Mouse (Mus musculus): ENCODE results near the gene Kmt5c. TPM values are rescaled to one million over a fixed set of nuclear protein-coding genes. Genes with fewer than 3 reads are reported as not detected.

Gene Kmt5c
- total RNA-seq, 2 experiments from 2014 or later, result 14.8 to 15.9 TPM

DNA sequence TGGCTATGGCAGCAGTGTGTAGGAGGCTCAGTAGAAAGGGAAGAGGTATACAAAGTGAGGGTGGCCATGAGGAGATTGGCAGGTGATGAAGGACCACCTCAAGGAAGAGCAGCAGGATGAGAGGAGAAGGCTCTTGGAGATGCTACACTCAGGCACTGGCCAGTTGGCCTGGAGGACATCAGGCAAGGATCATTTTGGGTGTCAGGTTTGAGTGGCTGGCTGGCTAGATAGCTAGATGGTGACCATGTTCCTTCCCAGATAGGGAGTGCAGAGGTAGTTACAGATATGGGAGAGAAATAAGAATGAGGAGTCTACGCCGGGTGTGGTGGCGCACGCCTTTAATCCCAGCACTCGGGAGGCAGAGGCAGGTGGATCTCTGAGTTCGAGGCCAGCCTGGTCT is 5.0 kb downstream of the Kmt5c start:
- no peak for DNase-seq
- intact Hi-C loops (cut with DNase I), result no loop called here

DNA sequence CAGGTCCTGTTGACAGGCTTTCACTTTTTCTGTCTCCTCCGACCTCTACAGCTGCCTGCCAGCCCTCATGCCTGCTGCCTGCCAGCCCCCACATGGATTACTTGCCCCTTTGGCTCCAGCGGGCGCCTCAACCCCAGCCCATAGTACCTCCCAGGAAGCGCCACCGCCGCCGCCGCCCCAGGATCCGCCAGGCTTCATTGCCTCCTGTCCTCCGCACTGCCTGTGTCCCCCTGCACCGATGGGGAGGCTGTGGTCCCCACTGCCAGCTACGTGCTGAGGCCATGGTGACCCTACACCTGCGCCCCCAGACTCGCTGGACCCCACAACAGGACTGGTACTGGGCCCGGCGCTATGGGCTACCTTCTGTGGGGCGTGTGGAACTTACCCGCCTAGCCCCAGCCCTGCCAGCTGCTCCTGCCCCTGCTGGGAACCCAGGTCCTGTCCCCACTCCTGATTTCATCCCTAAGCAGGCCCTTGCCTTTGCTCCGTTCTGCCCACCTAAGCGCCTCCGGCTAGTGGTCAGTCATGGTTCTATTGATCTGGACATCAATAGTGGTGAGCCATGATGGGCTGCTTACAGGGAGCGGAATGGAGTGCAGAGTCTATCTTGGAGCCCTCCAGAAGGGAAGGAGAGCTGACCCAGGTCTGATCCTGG is 6.5 kb downstream of the Kmt5c start:
- intact Hi-C loops (cut with DNase I), result no loop called here
- DNase-seq, result no peak

DNA sequence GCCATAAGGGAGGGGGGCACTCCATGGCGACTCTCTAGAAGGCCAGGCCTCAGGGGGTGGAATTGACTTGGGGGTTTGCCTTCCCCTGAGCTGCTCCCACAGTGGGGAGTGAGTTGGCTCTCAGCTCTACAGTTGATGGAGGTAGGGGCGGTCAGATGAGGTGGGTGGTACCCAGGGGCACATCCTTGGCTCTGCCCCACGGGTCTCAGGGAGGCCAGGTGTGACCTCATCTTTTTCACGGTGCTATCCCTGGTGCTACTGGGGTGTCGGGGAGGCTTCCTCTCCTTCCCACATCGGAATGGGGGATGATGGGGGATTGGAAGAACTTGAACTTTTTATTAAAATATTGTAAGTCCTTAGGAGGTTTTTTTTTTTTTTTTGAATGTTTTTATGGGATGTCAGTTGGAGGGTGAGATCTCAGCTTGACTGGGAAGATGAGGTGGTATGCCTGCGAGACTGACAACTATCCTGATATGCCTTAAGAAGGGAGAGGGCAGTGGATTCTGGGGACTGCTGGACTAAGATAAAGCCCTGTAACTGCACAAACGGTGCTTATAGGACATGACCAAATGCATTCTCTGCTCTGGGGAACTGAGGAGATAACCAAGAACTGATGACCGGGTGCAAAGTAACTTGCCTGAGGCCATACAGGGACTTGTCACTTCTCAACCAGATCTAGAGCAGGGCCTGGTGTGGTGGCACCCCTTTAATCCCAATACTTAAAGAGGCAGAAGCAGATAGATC is 7.4 kb downstream of the Kmt5c start:
- intact Hi-C loops (cut with DNase I), result no loop called here

DNA sequence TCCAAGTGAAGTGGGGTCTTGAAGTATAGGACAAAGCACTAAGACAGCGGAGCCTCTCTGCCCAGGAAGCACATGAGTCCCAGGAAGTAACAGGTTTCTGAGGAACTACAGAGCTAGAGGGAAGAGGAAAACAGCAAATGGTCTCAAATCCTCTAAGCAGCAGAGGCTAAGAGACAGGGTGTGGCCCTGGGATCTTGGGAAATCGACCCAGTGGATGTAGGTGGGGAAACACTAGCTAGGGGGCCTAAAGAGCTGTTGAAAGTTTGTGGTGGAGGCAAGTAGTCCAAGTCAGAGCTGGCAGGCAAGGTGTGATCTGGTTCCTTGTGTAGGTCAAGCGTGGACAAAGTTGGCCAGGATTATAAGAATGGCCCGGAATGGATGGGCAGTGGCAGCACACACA is 8.4 kb downstream of the Kmt5c start:
- intact Hi-C loops (cut with DNase I), result no loop called here
- DNase-seq, result no peak

More for the DNA sequence above, 7.4 kb downstream of the Kmt5c start:
- no peak for DNase-seq

DNA sequence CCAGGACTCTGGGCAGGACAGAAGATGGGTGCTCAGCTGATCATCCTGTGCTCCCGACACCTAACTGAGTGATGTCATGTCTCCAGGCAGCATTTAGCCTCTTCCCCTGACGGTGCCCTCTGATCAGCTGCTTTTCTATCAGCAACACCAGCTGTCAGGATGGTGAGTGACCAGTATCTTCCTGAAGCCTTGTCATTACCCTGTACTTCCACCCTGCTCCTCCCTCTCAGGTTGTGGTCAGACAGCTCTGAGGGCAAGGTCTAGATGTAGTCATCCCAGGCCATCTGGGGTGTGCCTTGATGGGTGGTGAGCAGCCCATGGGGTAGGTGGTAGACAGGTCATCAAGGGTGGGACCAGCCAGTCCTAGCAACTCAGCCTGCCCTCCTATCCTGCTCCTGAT is 9.3 kb downstream of the Kmt5c start:
- intact Hi-C loops (cut with DNase I), result no loop called here
- no peak for DNase-seq

DNA sequence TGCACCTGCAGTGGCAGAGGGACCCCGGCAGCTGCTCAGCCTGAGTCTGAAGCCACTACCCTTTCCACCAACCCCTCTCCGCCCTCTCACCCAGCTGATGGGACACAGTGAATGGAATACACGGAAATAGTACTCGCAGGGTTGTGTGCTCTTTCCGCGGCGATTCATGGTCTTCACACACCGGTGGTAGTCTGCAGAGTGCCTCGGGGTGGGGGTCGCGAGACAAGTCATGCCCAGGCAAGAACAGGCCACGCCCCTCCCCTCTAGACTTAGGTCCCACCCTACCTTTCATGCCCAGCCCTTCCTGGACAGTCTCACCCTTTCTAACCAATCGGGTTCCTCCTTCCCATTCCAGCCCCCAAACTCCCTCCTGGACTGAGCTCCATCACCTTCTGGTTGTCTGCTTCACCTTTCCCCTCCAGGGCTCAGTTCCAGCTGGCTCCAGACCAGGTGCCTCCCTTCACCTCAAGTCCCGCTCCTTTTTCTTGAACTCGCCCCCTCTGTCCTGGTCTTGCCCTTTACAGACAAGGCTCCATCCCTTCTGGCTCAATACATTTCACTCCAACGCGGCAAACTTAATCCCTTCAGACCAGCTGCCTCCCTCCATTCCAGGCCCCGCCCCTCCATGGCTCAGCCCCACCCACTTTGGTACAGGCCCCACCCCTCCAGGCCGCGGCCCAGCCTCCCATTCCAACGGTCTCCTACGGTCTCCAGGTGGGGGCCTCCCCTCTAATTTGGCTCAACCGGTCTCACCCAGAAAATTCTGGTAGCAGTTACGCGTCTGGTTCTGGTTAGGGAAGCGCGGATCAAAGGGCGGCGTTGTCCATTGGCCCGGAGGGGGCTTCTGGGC is 12.3 kb downstream of the Kmt5c start:
- intact Hi-C loops (cut with DNase I), result loop anchor here (10.0 kb wide), 1 partner anchor 487 kb away; no protein-coding TSS in a partner anchor
- DNase-seq, result no peak

DNA sequence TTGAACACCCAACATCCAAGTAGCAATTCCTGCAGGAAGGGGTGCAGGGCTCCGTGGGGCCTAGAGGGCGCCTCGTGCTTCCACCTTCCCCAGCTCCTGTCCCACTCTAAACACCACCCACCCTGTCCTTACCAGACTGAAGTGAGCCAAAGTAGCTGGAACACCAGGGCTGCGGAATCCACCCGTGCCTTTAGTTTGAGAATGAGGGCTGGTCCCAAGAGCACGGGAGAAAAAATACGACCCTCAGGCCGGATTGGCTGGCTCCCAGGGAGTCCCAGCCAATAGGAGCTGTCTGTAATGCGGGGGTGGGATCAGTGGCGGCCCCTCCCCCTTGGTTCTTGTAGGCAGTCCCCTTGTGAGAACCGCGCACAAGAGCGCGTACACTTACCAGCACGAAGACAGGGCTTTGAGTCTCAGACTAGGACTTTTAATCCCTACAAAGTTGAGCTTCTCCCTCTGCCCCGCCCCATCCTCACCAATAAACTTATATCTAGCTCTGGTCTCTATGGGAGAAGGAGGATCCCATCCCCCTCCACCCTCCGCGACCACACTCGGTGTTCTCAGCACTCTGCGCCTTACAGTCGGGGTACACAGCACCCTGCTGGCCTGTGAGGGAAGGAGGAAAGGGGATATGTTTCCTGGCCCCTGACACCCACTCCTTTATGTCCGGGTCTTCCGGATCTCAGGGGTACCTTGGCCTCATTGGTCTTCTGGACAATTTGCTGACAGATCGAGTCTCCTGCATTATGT is 13.1 kb downstream of the Kmt5c start, which contains the start of gene Cox6b2:
TSS of gene Cox6b2 (minus strand) at position 274 of the 750 bp plus-strand sequence.
- intact Hi-C loops (cut with DNase I), result loop anchor here (10.0 kb wide), 1 partner anchor 488 kb away; no protein-coding TSS in a partner anchor
- peak; percentile 43 to 52 for DNase-seq

DNA sequence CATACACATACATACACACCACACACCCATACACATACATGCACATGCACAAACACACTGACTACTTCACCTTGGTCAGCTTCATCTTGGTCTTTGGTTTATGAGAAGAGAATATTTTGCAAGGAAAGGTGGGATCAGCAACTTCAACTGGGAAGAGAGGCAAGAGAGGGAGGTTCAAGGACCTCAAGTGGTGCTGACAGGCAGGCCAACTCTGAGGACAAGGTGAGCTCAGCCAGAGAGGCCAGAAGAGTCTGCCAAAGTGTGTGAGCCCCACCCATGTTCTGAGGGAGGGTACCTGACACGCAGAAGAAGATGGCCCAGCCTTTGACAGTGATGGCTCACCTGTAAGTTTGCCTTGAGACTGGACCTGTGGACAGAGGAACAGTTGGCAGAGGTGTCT is 19.8 kb downstream of the Kmt5c start:
- DNase-seq, result no peak
- intact Hi-C loops (cut with DNase I), result loop anchor here (10.0 kb wide), 1 partner anchor 495 kb away; no protein-coding TSS in a partner anchor

DNA sequence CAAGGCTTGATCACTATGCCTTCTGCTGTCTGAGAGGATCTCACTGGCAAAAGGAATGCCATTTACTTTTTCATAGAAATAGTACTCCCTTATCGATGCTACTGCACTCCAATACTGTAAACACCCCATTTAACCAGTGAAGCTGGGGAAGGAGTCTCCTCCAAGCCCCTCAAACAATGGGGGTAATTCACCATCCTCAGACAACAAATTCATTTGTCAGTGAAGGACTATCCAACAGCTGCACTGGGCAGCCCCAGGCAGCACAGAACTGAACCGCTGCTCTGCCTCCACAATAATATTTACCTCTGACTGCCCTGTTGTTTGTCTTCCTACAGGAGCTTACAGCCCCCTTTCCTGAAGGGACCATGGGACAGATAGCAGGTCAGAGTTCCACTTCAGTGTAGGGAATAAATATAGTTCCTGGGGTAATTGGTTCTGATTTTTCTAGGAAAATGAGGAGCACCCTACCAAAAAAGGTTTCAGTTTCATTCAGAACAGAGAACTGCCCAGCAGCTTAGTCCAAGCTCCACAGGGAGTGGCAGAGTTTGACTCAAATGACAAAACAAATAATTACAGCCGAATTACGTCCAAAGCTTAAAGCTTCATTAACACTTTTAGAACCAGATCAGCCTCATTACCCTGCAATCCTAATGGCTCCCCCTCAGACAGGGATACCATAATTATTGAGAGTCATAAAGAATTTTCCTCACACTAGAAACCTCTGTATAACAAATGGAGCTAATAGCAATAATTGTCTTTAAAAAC is 25.2 kb downstream of the Kmt5c start:
- intact Hi-C loops (cut with DNase I), result no loop called here
- DNase-seq, result no peak

DNA sequence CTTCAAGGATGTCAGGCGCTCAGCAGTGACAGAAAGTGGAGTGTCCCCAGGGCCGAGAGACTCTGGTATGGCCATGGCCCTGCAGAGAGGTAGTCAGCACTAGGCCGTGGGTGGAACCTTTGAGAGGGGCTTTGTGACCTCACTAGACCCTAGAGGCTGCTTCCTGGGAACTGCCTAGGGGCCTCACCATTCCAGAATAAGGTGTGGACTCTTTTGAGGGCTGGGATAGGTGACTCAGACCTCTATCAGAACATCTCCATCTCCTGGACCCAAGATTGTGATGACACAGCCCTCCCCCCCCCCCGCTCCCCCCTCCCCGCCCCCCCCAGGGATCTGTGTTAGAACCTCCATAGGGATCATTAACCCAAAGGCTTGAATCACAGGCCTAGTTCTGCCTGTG is 31.3 kb downstream of the Kmt5c start, which contains the start of gene Fam71e2:
TSS of gene Fam71e2 (minus strand) at position 101 of the 400 bp plus-strand sequence.
- no peak for DNase-seq
- intact Hi-C loops (cut with DNase I), result no loop called here

DNA sequence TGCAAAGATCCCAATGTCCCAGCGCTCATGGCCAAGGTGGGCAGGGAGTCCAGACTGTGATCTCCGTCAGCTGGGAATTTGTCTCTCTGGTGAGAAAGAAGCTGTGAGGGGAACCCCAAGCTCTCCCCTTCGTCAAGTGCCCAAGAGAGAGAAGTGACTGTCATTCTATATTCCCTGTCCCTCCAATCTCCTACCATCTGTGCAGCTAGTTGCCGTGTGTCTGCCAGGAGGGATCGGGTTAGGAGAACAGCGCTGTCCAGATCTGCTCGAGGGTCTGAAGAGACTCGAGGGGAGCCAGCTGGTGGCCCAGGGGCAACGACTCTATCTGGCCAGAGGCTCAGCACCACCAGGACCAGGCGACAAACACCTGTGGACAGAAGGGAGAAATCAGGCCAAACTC is 36.2 kb downstream of the Kmt5c start:
- intact Hi-C loops (cut with DNase I), result no loop called here
- DNase-seq, result no peak

DNA sequence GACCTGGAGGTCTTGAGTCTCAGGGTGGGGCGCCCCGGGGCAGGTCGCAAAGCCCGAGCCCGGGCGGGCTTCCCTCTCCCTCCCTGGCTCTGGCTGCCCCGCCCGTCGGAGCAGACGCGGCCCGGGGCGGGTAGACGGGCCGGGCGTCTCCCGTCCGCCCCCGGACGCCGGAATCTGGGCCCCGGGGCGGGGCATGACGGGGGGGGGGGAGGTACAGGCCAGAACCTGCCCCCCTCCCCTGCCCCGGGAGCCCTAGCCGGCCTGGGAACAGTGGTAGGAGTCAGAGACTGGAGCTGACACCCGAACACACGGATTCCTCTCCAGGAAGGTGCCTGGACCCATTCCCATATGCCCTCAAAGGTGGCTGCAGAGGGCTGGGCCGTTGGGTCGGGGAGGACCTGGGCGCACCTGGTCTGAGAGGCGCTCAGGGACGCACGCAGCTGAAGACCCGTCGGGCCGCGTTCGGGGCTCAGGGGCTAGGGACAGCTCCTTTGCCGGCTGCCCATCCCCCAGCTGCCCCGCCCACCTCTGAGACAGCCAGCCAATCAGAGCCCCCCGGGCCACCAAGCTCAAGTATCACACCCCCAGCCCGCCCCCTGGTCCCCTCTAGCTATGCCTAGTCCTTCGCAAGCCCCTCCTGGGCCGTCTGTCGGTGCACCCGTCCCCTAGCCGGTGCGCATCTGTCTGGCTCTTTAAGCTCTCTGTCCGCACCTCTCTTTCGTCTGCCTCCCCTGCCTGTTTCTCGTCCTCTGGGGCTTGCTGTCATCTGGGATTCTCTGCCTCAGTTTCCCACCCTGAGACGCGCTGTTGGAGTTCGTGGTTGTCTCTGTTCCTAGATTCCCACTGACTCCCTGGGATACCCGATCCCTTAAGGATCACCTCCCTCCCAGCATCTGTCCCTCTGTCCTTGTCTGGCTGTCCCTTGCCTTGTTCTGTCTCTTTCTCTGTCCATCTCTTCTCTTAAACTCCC is 37.2 kb downstream of the Kmt5c start:
- DNase-seq, result peak; percentile 50 to 58
- intact Hi-C loops (cut with DNase I), result no loop called here

DNA sequence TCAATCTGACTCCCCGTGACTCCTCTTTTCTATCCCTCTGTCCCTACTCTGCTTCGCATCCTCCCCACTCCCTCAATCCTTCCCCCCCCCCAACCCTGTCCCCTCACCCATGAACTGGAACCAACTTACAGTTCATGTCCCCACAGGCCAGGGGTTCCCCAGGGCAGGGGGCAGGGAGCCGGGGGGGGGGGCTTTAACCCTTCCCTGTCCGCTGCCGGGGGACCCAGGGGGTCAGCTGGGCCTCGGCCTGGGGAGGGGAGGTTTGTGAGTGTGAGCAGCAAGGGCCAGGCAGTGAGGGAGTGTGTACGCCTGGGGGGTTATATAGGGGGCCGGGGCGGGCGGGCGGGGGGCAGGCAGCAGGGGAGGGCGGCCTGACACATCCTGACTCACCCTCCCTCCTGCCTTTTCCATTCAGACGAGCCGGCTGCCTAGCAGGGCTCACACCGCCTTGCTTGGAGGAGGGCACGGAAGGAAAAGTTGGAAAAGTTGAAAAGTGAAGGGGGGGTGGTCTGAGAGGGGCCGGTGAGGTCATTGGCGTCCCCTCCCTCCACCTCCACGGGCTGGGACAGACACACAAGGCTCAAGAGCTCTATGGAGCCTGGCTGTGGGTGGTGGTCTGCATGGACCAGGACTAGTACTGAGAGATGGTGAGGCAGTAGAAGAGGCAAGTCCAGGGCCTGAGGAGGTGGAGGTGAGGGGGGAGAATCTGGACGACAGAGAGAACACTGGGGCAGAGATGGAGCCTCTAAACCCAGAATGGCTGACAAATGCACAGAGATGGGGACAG is 38.1 kb downstream of the Kmt5c start:
- no peak for DNase-seq
- intact Hi-C loops (cut with DNase I), result no loop called here

DNA sequence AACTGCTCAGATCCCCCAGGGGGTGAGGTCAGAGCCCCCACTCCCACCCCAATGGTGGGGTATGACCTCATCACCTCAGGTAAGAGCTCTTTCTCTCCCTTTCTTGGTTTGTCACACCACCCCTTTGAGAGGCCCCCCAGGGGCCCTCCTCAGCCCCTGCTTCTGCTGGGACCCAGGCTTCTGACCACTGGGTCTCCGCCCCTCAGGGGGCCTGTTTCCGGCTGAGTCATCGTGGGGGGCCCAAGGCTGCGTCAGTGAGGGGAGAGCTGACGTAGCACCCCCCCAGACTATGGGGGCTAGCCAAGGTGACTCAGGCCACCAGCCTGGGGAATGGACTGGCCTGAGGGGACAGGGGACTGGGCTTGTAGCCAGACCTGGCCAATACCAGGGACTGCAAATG is 40.0 kb downstream of the Kmt5c start:
- intact Hi-C loops (cut with DNase I), result no loop called here
- no peak for DNase-seq

DNA sequence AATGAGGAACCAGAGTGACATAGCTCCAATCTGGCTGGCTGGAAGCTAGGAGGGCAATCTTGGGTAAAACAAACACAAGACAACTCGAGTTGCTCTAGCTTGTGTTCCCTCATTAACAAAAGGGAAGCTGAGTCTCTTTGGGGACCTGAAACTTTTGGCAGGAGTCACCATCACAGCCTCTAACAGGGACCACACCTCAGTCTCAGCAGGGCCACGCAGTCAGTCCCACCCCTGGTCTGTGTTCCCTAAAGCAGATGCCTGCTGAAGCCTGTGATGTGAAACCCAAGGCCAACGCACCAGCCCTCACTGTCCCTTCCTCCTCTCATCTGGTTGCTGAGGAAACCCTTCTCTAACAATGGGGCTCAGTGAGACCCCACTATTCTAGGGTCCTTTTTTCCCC is 42.2 kb downstream of the Kmt5c start:
- intact Hi-C loops (cut with DNase I), result no loop called here
- no peak for DNase-seq

DNA sequence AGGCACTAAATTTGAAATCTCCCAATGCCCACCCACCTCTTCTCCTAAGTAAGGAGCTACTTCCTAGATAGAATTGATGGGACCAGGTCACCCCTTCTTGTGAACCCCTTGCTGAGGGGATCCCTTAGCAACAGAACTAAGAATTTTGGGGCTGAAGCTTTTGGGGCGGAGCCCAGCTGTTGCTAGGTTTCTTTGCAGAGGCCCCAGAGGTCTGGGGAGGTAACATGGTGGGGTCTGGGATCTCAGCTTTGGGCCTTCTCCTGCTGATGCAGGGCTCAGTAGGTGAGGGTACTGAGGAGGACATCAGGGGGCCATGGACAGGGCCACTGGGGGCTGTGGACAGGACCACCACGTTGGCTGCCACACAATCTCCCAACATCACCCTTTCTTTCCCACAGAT is 42.8 kb downstream of the Kmt5c start, which contains the start of the genes Il11 and Tmem190:
TSS of gene Il11 (minus strand) at position 101 of the 400 bp plus-strand sequence.
TSS of gene Tmem190 (plus strand) at position 179 of the 400 bp plus-strand sequence.
- intact Hi-C loops (cut with DNase I), result no loop called here
- DNase-seq, result no peak

DNA sequence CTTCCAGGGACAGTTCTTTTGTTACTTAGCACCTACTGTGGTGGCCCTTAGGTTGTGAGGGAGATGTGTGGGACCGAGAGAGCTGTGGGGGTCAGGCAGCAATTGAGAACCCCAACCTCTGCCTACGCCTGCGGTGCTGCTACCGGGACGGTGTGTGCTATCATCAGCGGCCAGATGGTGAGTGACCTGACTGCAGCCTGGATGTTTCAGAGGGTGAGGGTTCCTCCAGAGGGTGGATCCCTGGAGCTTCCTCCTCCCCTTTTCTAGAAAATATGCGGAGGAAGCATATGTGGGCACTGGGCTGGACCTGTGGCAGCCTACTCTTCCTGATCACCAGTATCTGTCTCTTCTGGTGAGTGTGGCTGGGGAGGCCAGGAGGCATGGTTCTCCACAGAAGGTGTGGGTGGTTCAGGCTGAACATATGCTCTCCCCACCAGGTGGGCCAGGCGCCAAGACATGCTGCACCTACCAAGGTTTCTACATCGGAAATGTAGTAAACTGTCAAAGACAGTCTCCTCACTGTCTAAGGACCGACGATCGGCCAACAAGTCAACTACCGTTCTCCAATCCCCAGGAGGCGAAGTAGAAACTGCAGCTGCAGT is 43.9 kb downstream of the Kmt5c start:
- no peak for DNase-seq
- intact Hi-C loops (cut with DNase I), result no loop called here
